Mouse (Mus musculus): ENCODE data around the gene Lrmda. TPM values are rescaled to one million over a fixed set of nuclear protein-coding genes. Genes with fewer than 3 reads are reported as not detected.

The Lrmda gene
- total and polyA plus RNA-seq, 2 experiments from 2014 or later: 0.38 to 0.82 TPM

DNA sequence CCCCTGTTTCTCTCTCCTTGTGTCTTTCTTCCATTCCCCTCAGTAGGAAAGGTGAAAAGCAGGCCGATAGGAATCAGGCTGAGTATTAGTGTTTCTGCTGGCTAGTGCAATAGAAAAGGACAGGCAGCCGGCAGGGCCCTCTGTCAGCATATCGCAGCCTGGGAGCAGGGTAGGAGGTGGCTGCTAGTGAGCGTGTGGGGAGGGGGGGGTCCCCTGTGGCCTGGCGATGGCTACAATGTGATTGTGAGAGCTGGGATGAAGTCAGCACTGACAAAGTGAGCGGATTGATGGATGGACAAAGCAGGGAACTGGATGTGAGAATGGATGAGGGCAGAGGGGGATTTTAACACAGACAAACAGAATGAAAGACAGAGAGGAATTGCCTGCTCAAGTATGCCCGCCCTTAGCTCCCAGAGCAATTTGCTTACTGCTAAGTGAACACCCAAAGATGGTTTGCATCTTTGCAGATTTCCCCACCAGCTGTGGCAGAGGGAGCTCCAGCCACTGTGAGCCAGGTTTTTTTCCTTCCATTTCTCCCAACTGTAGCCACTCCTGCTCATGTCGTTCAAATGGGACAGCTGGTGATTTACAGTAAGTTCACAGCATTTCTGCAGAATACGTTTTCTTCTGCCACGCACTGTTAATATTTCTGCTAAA lies 240.0 kb downstream of the Lrmda start:
- H3K27me3 ChIP-seq (ENCODE audit: control insufficient read depth, insufficient read depth, low read length): no peaks in the 10 kb centered on the region
- no peaks in the 10 kb centered on the region for H3K4me1 ChIP-seq (ENCODE audit: control insufficient read depth, insufficient read depth)
- TF ChIP-seq EP300 (IDR thresholded peaks at IDR 0.05; ENCODE audit: low read depth): no peak
- TF ChIP-seq CTCF (IDR thresholded peaks at IDR 0.05; ENCODE audit: low read depth): no peak
- no peaks in the 10 kb centered on the region for H3K36me3 ChIP-seq (replicated peaks; ENCODE audit: control insufficient read depth, insufficient read depth, low read length)
- ATAC-seq (ENCODE audit: insufficient read depth, low read depth) (no peak), DNase-seq (ENCODE audit: low spot score) (no peak)
- no peaks in the 10 kb centered on the region for H3K9me3 ChIP-seq (replicated peaks; ENCODE audit: control insufficient read depth, low read length)
- no peak overlapping the region for H3K27ac ChIP-seq (ENCODE audit: low read depth)
- H3K4me2 ChIP-seq (ENCODE audit: low read depth, low read length): no peak overlapping the region
- no peak overlapping the region for H3K9ac ChIP-seq (replicated peaks; ENCODE audit: low read depth, low read length)
- 38% methylated on average over 10 of the region's 10 CpGs for WGBS
- no peak overlapping the region for H3K4me3 ChIP-seq (ENCODE audit: low read depth, low read length)

- Histone ChIP-seq H3K9ac (replicated peaks; ENCODE audit: low read depth, low read length) (no peak overlapping the region), H3K4me2 (ENCODE audit: low read depth, low read length) (no peak overlapping the region)
These were observed 240.5 kb downstream of the Lrmda start for GRCm38 (mm10) chr14:22260033-22260419.

GRCm38 (mm10) chr14:22265229-22265905 lies 245.9 kb downstream of the Lrmda start:
- Histone ChIP-seq H3K27ac (ENCODE audit: low read depth) (no peak overlapping the region), H3K36me3 (replicated peaks; ENCODE audit: control insufficient read depth, insufficient read depth, low read length) (no peaks in the 10 kb centered on the region), H3K9me3 (replicated peaks; ENCODE audit: control insufficient read depth, low read length) (no peaks in the 10 kb centered on the region), H3K4me3 (ENCODE audit: low read depth, low read length) (no peak overlapping the region), H3K4me1 (ENCODE audit: control insufficient read depth, insufficient read depth) (no peaks in the 10 kb centered on the region), H3K9ac (replicated peaks; ENCODE audit: low read depth, low read length) (no peak overlapping the region), H3K27me3 (ENCODE audit: control insufficient read depth, insufficient read depth, low read length) (no peaks in the 10 kb centered on the region), H3K4me2 (ENCODE audit: low read depth, low read length) (no peak overlapping the region)
- ATAC-seq (ENCODE audit: insufficient read depth, low read depth) (no peak), DNase-seq (ENCODE audit: low spot score) (no peak)
- 81% methylated on average over 4 of the region's 4 CpGs for WGBS
- TF ChIP-seq EP300 (IDR thresholded peaks at IDR 0.05; ENCODE audit: low read depth): no peak
- no peak for TF ChIP-seq CTCF (IDR thresholded peaks at IDR 0.05; ENCODE audit: low read depth)

More at GRCm38 (mm10) chr14:22260033-22260419, 240.5 kb downstream of the Lrmda start:
- no peaks in the 10 kb centered on the region for H3K36me3 ChIP-seq (replicated peaks; ENCODE audit: control insufficient read depth, insufficient read depth, low read length)
- H3K4me1 ChIP-seq (ENCODE audit: control insufficient read depth, insufficient read depth): no peaks in the 10 kb centered on the region
- DNase-seq (ENCODE audit: low spot score) (no peak), ATAC-seq (ENCODE audit: insufficient read depth, low read depth) (no peak)
- TF ChIP-seq CTCF (IDR thresholded peaks at IDR 0.05; ENCODE audit: low read depth): no peak
- no peak for TF ChIP-seq EP300 (IDR thresholded peaks at IDR 0.05; ENCODE audit: low read depth)
- no peak overlapping the region for H3K4me3 ChIP-seq (ENCODE audit: low read depth, low read length)
- WGBS: 42% methylated on average over 5 of the region's 5 CpGs
- H3K9me3 ChIP-seq (replicated peaks; ENCODE audit: control insufficient read depth, low read length): no peaks in the 10 kb centered on the region
- H3K27ac ChIP-seq (ENCODE audit: low read depth): no peak overlapping the region
- no peaks in the 10 kb centered on the region for H3K27me3 ChIP-seq (ENCODE audit: control insufficient read depth, insufficient read depth, low read length)

DNA sequence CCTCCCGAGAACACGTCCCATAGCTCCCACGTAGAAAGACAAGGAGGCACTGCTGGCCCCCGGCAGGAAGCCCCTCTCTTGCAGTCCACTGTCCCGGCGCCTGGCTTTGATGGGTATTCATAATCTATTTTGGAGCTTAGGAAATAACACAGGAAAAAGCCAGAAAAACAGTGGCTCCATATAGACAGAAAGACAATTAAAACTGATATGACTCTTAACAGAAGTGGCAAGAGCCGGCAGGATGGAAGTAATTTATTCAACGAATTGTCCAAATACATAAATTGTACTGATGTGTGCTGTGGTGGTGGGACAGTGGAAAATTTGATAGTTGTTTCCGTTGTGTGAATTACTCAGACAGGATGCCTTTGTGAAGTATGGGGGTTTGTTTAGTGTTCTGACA lies 250.3 kb downstream of the Lrmda start:
- whole genome bisulfite sequencing: 65% methylated on average over 9 of the region's 9 CpGs
- TF ChIP-seq CTCF (IDR thresholded peaks at IDR 0.05; ENCODE audit: low read depth) (no peak), EP300 (IDR thresholded peaks at IDR 0.05; ENCODE audit: low read depth) (no peak)

DNA sequence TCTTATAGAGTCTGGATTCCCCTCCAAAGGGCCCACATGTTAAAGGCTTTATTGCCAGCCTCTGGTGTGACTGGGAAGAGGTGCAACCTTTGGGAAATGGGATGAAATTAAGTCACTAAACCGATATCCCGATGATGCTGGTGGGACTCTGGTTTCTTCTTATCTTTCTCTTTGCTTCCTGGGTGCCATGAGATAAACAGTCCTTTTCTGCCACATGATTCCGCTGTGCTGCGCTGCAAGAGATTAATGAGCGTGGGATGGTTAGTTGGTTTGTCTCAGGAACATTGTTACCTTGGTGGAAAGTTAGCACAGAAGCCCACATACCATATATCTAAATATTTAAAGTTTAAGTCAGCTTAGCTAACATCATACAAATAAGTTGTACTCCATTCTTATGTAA lies 258.5 kb downstream of the Lrmda start:
- Histone ChIP-seq H3K36me3 (replicated peaks; ENCODE audit: control insufficient read depth, insufficient read depth, low read length) (no peaks in the 10 kb centered on the region), H3K27me3 (ENCODE audit: control insufficient read depth, insufficient read depth, low read length) (no peaks in the 10 kb centered on the region), H3K9me3 (replicated peaks; ENCODE audit: control insufficient read depth, low read length) (no peaks in the 10 kb centered on the region), H3K27ac (ENCODE audit: low read depth) (no peak overlapping the region), H3K9ac (replicated peaks; ENCODE audit: low read depth, low read length) (no peak overlapping the region), H3K4me2 (ENCODE audit: low read depth, low read length) (no peak overlapping the region), H3K4me3 (ENCODE audit: low read depth, low read length) (no peak overlapping the region), H3K4me1 (ENCODE audit: control insufficient read depth, insufficient read depth) (no peaks in the 10 kb centered on the region)
- ATAC-seq (ENCODE audit: insufficient read depth, low read depth) (no peak), DNase-seq (ENCODE audit: low spot score) (no peak)
- TF ChIP-seq CTCF (IDR thresholded peaks at IDR 0.05; ENCODE audit: low read depth): no peak
- no peak for TF ChIP-seq EP300 (IDR thresholded peaks at IDR 0.05; ENCODE audit: low read depth)
- 79% methylated on average over 5 of the region's 5 CpGs for WGBS

More for the DNA sequence above, 250.3 kb downstream of the Lrmda start:
- Histone ChIP-seq H3K4me1 (ENCODE audit: control insufficient read depth, insufficient read depth) (no peaks in the 10 kb centered on the region), H3K27ac (ENCODE audit: low read depth) (no peak overlapping the region), H3K4me2 (ENCODE audit: low read depth, low read length) (no peak overlapping the region), H3K9ac (replicated peaks; ENCODE audit: low read depth, low read length) (no peak overlapping the region), H3K9me3 (replicated peaks; ENCODE audit: control insufficient read depth, low read length) (no peaks in the 10 kb centered on the region), H3K36me3 (replicated peaks; ENCODE audit: control insufficient read depth, insufficient read depth, low read length) (no peaks in the 10 kb centered on the region), H3K4me3 (ENCODE audit: low read depth, low read length) (no peak overlapping the region), H3K27me3 (ENCODE audit: control insufficient read depth, insufficient read depth, low read length) (no peaks in the 10 kb centered on the region)
- DNase-seq (ENCODE audit: low spot score) (no peak), ATAC-seq (ENCODE audit: insufficient read depth, low read depth) (no peak)

All from heart, postnatal 0 days (tissue).